Mouse (Mus musculus) hindbrain, embryonic 14.5 days (tissue): Measurements from ENCODE around the gene Kirrel3. TPM values are rescaled to one million over a fixed set of nuclear protein-coding genes. Genes with fewer than 3 reads are reported as not detected.

Source experiments
- ATAC-seq: fragments of 200-750 bp; cut with Nextera tagmentation; 2 replicates; pipeline ENCODE4 v1.8.0; 2017; ENCODE audit warnings: moderate number of reproducible peaks, mild to moderate bottlenecking, moderate TSS enrichment, moderate library complexity; ENCODE audit not compliant: low FRiP score
- DNase-seq: peaks from one replicate; pipeline ENCODE4 v3.0.0-alpha.2; 2015; ENCODE audit warnings: low spot score
- H3K27ac ChIP-seq: fragments of 300-500 bp; sonication (generic); 2 replicates; pipeline ENCODE4 v1.5.1; 2014; ENCODE audit warnings: mild to moderate bottlenecking, moderate library complexity
- H3K27me3 ChIP-seq: fragments of 300-500 bp; sonication (generic); 2 replicates; pipeline ENCODE4 v1.6.1; 2014; ENCODE audit warnings: mild to moderate bottlenecking, low read length, mixed read lengths; ENCODE audit not compliant: control insufficient read depth, insufficient read depth
- H3K36me3 ChIP-seq: fragments of 300-500 bp; sonication (generic); replicated peaks from 2 replicates; pipeline ENCODE4 v1.6.1; 2014; ENCODE audit not compliant: control insufficient read depth, insufficient read depth
- H3K4me1 ChIP-seq: fragments of 300-500 bp; sonication (generic); replicated peaks from 2 replicates; pipeline ENCODE4 v1.6.1; 2014; ENCODE audit warnings: antibody characterized with exemption, low read length, mixed read lengths; ENCODE audit not compliant: control insufficient read depth, insufficient read depth
- H3K4me2 ChIP-seq: fragments of 300-500 bp; sonication (generic); replicated peaks from 2 replicates; pipeline ENCODE4 v1.6.1; 2014; ENCODE audit warnings: mild to moderate bottlenecking, moderate library complexity
- H3K4me3 ChIP-seq: fragments of 300-500 bp; sonication (generic); replicated peaks from 2 replicates; pipeline ENCODE4 v1.5.1; 2014; ENCODE audit warnings: mild to moderate bottlenecking, low read length
- H3K9ac ChIP-seq: fragments of 300-500 bp; sonication (generic); 2 replicates; pipeline ENCODE4 v1.6.1; 2014
- H3K9me3 ChIP-seq: fragments of 300-500 bp; sonication (generic); 2 replicates; pipeline ENCODE4 v1.6.1; 2016; ENCODE audit warnings: low read length; ENCODE audit not compliant: control insufficient read depth
- WGBS: fragments of 180-500 bp; shearing (Covaris S2); extraction: QIAGEN DNeasy Blood & Tissue Kit; methylation state at CpG from one replicate; pipeline ENCODE4 v1.1.7; 2014; 5-methylcytosine and 5-hydroxymethylcytosine counted together
- polyA plus RNA-seq: library from polyadenylated mRNA; unstranded; fragments of >200 nt; fragmentation: Nextera tagmentation; extraction: Ambion mirVana; gene quantifications from 2 replicates; pipeline ENCODE4 v1.2.1, GENCODE M21; 2014

Gene Kirrel3
- polyA plus RNA-seq, 1 experiment from 2014 or later, result 38.8 TPM

DNA sequence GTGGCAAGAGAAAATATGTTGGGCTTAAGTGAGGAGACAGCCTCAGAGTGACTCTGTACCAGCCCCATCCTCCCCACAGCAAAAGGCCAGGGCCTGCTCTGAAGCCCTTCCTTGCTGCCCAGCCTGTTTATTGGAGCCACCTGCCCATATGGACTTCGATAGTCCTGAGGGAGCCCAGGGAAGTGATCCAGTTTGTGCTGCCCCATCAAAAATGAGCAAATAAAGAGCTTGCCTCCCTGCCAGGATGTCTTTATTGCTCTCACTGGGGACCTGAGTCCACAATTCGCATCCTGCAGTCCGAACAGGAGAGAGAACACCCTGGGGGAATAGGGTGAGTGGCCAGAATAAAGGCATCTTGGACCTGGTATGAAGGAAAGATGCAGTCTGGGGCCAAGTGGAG lies 143.1 kb downstream of the Kirrel3 start:
- Histone ChIP-seq H3K4me2 (no peak overlapping the region), H3K4me1 (no peaks in the 10 kb centered on the region), H3K27ac (no peak overlapping the region), H3K9me3 (no peaks in the 10 kb centered on the region), H3K4me3 (no peak overlapping the region), H3K9ac (no peak overlapping the region), H3K36me3 (no peaks in the 10 kb centered on the region), H3K27me3 (no peaks in the 10 kb centered on the region)
- ATAC-seq (no peak), DNase-seq (no peak)
- WGBS, result 78% methylated on average over 3 of the region's 3 CpGs

DNA sequence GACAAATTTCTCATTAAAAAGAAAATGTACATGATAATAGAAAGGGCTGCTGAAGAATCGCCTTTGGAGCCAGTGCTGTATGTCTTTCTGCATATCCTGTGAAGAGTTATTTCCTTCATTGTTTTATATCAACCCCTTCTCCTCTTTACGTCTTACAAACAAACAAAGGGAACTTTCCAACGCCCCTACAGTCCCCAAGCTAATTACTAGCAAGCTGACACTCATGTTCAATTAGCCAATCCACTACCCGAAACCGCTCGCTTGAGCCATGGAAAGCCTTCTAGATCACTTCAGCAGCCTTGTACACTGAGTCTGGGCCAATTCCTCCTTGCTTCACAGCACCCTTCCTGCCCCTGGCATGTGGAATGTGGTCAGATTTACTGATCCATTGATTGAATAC lies 150.0 kb downstream of the Kirrel3 start:
- Histone ChIP-seq H3K4me2 (no peak overlapping the region), H3K27ac (0 out of 2 replicates have a peak overlapping the region, but pooled peaks have one; percentile 5), H3K27me3 (no peaks in the 10 kb centered on the region), H3K36me3 (no peaks in the 10 kb centered on the region), H3K4me3 (no peak overlapping the region), H3K9me3 (no peaks in the 10 kb centered on the region), H3K9ac (no peak overlapping the region), H3K4me1 (no peaks in the 10 kb centered on the region)
- DNase-seq, result no peak
- ATAC-seq, result no peak
- WGBS, result 79% methylated on average over 6 of the region's 6 CpGs

DNA sequence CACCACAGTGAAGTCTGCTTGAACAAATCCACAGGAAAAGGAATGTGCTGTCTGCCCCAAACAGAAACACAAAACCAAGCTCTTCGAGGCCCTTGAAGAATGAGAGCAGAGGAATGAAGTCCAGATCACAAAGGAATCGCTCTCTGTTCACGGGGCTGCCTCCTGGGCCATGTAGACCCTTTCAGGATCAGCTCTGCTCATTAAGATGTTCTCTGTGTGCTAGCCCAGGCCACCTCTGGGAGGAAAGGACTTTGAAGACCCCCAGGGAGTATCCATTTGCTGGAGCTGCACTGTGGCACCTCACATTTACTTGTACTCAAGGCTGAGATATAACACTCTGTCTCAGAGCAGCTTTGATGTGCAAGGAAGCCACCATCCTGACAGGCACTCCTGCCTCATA lies 158.2 kb downstream of the Kirrel3 start:
- H3K9ac ChIP-seq, result no peak overlapping the region
- H3K36me3 ChIP-seq, result no peaks in the 10 kb centered on the region
- WGBS, result 28% methylated on average over 3 of the region's 3 CpGs
- no peak for DNase-seq
- ATAC-seq, result no peak
- H3K27me3 ChIP-seq, result no peaks in the 10 kb centered on the region
- no peaks in the 10 kb centered on the region for H3K9me3 ChIP-seq
- no peak overlapping the region for H3K27ac ChIP-seq
- H3K4me1 ChIP-seq, result no peaks in the 10 kb centered on the region
- no peak overlapping the region for H3K4me3 ChIP-seq
- H3K4me2 ChIP-seq, result no peak overlapping the region

DNA sequence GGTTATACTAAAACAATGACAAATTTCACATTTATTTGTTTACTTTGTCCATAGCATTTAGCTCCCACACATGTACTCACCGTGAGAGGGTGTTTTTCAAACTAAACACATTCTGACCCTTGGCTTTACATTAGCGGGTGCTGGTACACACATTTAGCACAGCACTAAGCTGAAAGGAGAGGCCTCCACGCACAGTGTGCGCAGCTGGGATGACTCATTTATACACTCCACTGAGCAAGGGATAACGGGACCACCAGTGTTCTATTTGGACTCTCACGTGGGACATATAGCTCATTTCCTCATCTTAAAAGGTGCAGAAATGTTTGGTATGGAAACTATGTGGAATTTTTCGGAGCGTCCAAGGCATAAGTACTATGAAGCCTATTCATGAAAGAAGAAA lies 158.7 kb downstream of the Kirrel3 start:
- no peak overlapping the region for H3K4me2 ChIP-seq
- H3K9me3 ChIP-seq, result no peaks in the 10 kb centered on the region
- H3K4me1 ChIP-seq, result no peaks in the 10 kb centered on the region
- no peaks in the 10 kb centered on the region for H3K36me3 ChIP-seq
- ATAC-seq (no peak), DNase-seq (no peak)
- 66% methylated on average over 8 of the region's 8 CpGs for WGBS
- H3K9ac ChIP-seq, result no peak overlapping the region
- H3K27me3 ChIP-seq, result no peaks in the 10 kb centered on the region
- no peak overlapping the region for H3K4me3 ChIP-seq
- no peak overlapping the region for H3K27ac ChIP-seq

DNA sequence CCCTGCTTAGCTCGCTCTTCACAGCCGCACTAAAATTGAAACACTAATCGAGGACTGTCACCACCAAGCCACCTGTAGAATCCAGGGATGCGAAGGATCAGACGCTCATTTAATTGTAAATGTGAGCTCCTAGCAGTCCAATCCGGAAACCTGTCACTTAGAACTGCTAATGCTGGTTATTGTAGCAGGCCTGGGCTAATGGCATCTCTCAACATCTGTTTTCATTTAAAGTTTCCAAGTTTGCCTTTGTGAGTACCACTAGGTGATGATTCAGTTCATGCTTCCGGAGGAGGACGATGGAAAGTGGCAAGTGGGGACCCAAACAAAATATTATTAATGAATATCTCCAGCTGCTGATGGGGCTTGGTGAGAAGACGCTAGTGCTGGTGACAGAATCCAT lies 161.1 kb downstream of the Kirrel3 start:
- no peak overlapping the region for H3K4me2 ChIP-seq
- no peaks in the 10 kb centered on the region for H3K36me3 ChIP-seq
- H3K9me3 ChIP-seq, result no peaks in the 10 kb centered on the region
- 85% methylated on average over 9 of the region's 9 CpGs for WGBS
- ATAC-seq (no peak), DNase-seq (no peak)
- no peaks in the 10 kb centered on the region for H3K4me1 ChIP-seq
- H3K9ac ChIP-seq, result no peak overlapping the region
- no peak overlapping the region for H3K27ac ChIP-seq
- no peak overlapping the region for H3K4me3 ChIP-seq
- no peaks in the 10 kb centered on the region for H3K27me3 ChIP-seq

DNA sequence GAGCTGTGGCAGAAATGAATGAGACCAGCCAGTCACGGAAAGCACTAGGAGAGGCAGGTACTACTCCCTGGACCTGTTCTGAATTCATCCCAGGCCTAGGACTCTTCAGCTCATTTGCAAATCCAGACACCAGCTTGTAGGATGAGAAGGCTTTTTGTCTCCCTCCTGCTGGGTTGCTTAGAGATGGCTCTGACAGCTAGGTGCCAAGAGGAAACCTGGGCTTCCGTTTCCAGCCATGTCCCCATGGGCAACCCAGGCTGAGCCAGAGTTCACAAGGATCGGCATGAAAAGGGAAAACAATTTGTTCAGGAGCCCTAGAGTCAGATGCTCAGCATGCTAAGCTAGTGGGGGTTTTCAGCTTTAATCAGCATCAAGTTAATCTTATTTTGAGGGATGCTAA lies 166.6 kb downstream of the Kirrel3 start:
- no peaks in the 10 kb centered on the region for H3K9me3 ChIP-seq
- no peak overlapping the region for H3K9ac ChIP-seq
- H3K27ac ChIP-seq, result no peak overlapping the region
- no peak overlapping the region for H3K4me2 ChIP-seq
- ATAC-seq (no peak), DNase-seq (no peak)
- no peaks in the 10 kb centered on the region for H3K4me1 ChIP-seq
- 67% methylated on average over 3 of the region's 3 CpGs for WGBS
- H3K27me3 ChIP-seq, result no peaks in the 10 kb centered on the region
- H3K4me3 ChIP-seq, result no peak overlapping the region
- H3K36me3 ChIP-seq, result no peaks in the 10 kb centered on the region

DNA sequence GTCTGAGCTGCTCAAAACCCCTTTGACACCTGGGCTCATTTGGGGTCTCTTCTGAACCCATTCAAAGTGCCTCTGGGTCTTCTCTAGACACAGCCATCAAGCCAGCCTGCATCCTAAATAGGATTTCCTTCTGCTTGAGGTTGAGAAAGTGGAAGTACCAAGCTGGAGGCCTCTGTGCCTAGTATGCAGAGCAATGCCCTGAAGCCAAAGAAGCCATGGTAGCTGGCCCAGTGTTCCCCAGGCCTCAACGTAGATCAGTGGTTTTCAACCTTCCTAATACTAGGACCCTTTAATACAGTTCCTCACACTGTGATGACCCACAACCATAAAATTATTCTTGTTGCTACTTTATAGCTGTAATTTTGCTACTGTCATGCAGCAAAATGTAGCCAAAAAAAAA lies 167.4 kb downstream of the Kirrel3 start:
- H3K27ac ChIP-seq, result no peak overlapping the region
- 95% methylated on average over 1 of the region's 1 CpGs for WGBS

DNA sequence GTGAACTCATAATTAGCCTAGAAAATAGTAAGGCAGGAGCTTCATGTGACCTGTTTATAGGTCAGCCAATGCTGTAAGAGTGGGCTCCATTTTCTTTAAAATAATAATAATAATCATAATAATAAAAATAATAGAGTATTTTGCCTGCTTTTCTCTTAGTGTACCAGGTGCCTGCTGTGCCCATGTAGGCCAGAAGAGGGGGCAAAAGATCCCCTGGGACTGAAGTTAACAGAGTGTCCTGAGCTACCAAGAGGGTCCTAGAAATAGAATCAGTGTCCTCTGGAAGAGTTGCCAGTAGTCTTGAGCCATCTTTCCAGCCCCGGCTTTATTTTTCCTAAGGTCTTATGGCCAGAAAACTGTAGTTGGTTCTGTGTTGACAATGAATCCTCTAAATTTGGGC lies 174.9 kb downstream of the Kirrel3 start:
- H3K27me3 ChIP-seq, result peaks cover 4% of the 10 kb centered on the region; the same call in 1 of the 2 replicates
- H3K9me3 ChIP-seq, result no peaks in the 10 kb centered on the region
- no peak overlapping the region for H3K27ac ChIP-seq
- peaks cover 10% of the 10 kb centered on the region; the same call in 1 of the 2 replicates for H3K4me1 ChIP-seq
- no peak overlapping the region for H3K9ac ChIP-seq
- ATAC-seq (no peak), DNase-seq (no peak)
- no peak overlapping the region for H3K4me3 ChIP-seq
- no peak overlapping the region for H3K4me2 ChIP-seq
- no peaks in the 10 kb centered on the region for H3K36me3 ChIP-seq
- WGBS, result 86% methylated on average over 1 of the region's 1 CpGs

More for the DNA sequence above, 167.4 kb downstream of the Kirrel3 start:
- Histone ChIP-seq H3K27me3 (no peaks in the 10 kb centered on the region), H3K4me2 (no peak overlapping the region), H3K36me3 (no peaks in the 10 kb centered on the region), H3K4me3 (no peak overlapping the region), H3K4me1 (peaks cover 4% of the 10 kb centered on the region; the same call in 1 of the 2 replicates), H3K9ac (no peak overlapping the region), H3K9me3 (no peaks in the 10 kb centered on the region)
- ATAC-seq (no peak), DNase-seq (no peak)

DNA sequence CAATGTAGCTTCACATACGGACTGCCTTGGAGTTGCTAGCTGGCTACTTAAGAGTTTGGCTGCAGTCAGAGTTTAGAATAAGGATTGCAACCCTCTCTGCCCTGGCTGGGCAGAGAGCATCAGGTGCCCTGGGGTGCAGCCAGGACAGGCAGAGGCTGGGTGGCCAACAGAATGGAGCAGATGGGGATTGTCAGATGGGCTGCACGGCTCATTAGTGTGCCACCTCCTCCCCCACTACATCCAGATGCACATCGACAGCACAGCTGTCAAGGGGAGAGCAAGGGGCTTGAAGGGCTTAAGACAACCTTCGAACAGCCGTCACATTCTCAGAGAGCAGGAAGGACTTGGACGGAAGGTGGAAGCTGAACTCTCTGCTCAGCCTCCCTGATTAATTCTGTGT lies 177.7 kb downstream of the Kirrel3 start:
- 48% methylated on average over 6 of the region's 6 CpGs for WGBS
- peaks cover 13% of the 10 kb centered on the region; the same call in 1 of the 2 replicates for H3K4me1 ChIP-seq
- DNase-seq, result peak; percentile 36

More for the DNA sequence above, 177.7 kb downstream of the Kirrel3 start:
- no peak overlapping the region for H3K4me2 ChIP-seq
- no peaks in the 10 kb centered on the region for H3K36me3 ChIP-seq
- peak; percentile 51; the same call in 1 of the 2 replicates for ATAC-seq
- H3K9ac ChIP-seq, result no peak overlapping the region
- H3K27ac ChIP-seq, result no peak overlapping the region
- no peak overlapping the region for H3K4me3 ChIP-seq
- no peaks in the 10 kb centered on the region for H3K9me3 ChIP-seq
- H3K27me3 ChIP-seq, result peaks cover 4% of the 10 kb centered on the region; the same call in 1 of the 2 replicates
